Mouse (Mus musculus): ENCODE measurements around the gene Crat.
A peak's percentile ranks its signal among the peaks of the same experiment; 100 is the strongest.

Crat gene

DNA sequence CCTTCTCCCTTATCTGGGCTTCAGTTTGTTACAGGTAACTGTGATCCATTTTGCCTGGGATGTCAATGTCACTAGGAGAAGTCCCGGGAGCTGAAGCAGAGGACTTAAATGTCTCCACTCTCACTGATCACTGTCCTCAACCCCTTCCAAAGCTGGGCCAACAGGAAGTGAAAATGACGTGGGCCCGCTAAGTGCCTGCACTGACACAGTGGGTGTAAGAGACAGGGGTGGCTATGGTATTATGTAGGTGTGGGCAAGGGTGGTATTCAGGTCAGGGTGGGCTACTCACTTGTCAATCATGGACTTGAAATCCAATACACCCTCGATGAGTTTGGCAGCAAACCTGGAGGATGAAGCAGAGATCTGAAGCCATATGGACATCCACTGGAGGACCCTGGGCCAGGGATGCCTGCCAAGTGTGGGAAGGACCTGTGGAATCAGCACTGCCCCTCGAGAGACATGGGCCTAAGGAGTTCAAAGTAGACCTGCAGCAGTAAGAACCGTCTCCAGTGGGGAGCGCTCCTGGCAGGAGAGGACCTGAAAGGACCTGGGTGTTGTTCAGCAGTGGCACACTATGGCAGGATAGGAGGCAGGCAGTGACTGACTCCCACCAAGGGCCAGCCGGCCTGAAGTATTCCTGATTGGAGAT lies 7.0 kb downstream of the Crat start:
- DNase-seq (ENCODE audit: low read depth in 1 of 2, low spot score in 2 of 2) = no peak

DNA sequence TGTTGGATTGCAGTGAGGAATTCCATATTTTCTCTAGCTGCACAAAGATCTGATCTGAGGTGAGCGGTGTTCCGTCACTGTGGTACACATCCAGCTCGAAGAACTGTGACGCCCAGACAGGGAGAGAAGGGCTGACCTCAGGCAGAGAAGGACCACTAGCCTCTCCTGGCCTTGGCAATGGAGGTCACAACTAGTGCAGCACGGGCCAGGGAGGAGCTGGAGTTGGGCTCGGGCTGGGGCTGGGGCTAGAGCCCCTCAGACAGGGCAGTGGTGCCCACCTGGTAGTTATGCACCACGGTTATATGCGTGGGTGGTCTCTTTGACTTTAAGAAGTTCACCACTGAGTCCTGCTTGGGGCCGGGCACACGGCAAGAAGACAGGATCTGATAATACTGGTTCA lies 7.8 kb downstream of the Crat start:
- no peak for DNase-seq (ENCODE audit: low read depth in 1 of 2, low spot score in 2 of 2)

DNA sequence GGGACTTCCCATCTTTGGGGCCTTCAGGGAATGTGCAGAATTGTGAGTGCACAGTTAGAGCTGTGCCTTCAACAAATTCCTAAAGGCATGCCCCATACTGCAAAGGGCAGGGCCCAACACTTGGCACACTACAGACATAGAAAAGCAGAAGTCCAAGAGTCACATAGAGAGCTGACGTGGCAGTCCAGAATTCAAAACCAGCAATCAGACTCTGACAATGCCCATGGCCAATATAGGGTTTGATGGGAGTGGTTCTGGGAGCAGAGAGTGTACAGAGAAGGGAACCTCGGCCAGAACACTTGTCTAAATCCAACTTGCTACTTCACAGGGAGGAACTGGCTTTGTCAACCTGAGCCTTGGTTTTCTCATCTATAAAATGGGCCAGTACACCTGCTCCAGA lies 8.4 kb downstream of the Crat start:
- DNase-seq (ENCODE audit: low read depth in 1 of 2, low spot score in 2 of 2) = no peak

DNA sequence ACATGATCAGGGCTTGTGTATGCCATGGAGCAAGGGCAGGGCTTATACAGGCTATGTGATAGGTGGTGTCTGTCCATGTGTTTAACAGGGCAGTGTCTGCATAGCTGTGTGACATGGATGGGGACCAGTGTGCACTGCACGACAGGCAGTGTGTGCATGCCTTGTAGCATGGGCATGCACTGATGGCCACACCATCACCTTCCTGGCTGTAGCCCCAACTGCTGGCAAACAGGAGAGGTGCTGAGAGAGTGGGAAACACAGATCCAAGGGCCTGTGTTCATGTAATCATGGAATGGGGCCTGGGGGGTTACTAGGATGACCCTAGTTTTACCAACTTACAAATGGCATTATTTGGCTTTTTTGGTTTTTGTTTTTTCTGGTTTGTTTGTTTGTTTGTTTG lies 11.7 kb downstream of the Crat start:
- DNase-seq (ENCODE audit: low read depth in 1 of 2, low spot score in 2 of 2) = no peak

DNA sequence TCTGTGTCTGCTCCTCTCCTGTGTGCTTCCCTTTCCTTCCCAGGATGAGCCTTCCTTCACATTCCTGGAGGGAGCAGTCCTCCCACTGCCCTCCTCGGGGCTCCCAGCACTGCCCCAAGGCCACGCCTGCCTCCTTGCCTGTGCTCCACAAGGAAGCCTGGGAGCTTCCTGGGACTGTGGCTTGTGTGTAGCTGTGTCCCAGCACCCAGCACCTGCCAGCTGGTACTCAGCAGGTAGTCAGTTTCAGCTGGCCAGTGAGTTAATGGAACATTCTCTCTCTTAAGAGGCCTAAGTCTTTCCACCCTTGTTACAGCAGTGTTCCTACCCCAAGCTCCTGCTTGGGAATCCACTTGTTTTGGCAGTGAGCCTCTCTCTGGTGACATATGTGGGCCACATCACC lies 12.8 kb downstream of the Crat start:
- DNase-seq (ENCODE audit: low read depth in 1 of 2, low spot score in 2 of 2) = no peak

DNA sequence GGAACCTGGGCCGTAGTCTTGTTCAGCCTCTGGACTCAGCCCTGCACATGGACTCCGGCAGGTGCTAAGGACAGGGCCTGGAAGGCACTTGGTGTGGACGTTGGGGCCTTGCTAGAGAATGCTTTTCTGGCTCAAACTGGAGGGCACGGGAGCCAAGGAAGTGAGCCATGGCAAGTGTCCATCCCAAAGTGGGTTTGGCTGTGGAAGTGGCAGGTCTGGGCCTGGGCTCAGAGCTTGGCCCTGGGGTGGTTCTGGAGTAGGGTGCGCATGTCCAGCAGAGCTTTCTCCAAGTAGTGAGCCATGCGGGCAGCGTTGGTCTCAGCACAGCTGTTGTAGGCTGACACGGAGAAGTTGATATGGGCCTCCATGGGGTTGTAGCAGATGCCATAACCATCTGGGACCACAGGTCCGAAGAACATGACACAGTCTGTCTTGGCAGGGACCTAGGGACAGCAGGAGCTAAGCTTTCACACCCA lies 13.2 kb downstream of the Crat start:
- DNase-seq (ENCODE audit: low read depth in 1 of 2, low spot score in 2 of 2) = no peak

DNA sequence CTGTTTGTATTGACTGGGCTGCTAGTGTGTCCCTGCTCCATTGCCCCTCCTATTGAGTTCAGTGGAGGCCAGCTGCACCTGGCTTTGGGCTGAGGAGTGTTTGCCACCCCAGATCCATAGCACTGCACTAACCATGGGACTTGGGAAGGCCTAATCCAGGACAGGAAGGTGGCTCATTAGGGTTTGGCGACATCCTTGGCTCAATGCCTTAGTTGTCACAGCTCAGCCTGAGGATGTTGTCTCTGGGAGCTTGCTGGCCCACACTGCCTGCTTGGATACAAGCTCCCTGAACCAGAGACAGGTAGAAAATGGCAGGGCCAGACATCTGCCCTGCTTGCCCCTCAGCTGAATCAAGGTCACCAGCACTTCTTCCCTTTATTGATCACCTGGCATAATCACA lies 14.0 kb downstream of the Crat start:
- no peak for DNase-seq (ENCODE audit: low read depth in 1 of 2, low spot score in 2 of 2)

DNA sequence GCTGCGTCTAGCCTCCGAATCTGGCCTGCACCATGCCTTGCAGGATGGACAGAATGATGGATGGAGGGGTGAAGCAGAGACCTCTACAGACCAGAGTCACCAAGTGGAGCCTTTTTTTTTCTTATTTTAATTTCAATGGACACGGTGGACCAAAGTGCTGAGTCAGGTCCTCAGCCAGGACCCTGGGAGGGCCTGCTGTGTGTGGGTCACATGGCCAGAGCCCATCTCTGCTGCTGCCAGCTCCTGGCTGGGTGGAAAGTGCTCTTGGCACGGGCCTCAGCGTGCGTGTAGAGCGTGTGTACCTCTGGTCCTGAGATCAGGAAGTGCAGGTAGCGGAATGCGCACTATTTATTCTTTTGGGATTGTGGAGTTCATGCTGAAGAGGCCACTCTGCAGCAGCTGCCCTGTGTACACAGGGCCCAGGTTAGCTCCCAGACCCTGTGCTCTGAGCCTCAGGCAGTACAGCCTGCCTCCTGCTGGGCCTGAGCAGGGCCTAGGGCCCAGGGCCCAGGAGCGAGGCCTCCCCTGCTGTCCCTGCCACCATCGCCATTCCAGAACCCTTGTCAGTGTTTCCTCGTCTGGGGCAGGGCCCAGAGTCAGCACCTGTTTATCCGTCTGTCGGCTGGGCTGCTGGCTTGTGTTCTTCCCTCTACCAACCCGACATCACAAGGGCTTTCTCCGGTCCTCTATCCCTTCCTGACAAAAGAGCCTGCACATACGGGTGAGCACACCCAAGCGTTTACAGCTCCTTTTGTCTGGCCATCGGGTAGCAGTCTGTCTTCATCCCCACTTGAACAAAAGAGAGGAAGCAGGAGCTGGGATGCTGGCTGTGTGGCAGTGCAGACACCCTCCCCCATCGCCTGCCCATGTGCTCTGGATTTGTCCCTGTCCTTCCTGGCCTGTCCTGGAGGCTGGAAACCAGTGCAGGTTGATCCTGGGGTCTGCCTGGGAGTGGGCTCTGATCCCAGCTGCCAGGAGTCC lies 16.1 kb downstream of the Crat start:
- no peak for DNase-seq (ENCODE audit: low read depth in 1 of 2, low spot score in 2 of 2)

DNA sequence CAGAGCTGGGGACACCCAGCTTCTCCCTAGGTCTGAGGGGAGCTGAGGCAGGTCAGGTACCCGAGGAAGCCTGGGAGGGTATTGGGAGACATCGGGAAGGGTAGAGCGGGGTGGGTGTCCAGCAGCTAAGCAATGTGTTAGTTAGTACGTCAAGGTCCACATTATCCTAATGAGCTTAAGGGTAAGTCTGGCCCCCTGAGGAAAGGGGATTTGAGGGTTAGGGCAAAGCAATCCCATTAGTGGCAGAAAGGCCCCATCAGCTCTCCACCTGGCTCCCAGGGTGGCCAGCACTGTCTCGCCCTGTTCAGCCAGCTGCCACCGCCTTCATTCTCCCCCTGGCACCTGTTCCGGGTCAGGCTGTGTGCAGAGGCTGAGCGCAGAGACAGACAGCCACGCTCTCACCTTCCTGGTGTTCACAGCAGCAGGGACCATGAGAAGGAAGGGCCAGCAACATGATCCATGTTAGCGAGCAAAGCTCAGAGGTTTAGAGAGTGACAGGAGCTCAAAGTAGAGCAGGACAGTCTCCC lies 17.6 kb downstream of the Crat start:
- no peak for DNase-seq (ENCODE audit: low read depth in 1 of 2, low spot score in 2 of 2)

DNA sequence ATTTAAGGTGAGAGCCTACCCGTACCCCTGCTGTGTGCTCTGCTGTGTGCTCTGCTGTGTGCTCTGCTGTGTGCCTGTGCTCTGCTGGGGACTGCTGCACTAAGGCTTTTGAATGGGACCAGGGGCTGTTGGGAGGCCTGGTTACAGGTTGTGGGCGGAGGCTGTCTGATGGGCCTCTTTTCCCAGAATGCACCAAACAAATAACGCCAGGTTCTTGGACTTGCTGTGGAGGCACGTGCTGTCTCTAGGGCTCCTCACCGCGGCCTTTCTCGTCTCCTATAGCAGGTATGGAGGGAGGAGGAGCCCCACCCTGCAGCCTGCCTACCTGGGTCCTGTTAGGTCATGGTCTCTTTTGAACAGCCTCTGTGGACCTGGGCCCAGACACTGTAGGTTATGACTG lies 19.4 kb downstream of the Crat start:
- DNase-seq (ENCODE audit: low read depth in 1 of 2, low spot score in 2 of 2) = no peak

DNA sequence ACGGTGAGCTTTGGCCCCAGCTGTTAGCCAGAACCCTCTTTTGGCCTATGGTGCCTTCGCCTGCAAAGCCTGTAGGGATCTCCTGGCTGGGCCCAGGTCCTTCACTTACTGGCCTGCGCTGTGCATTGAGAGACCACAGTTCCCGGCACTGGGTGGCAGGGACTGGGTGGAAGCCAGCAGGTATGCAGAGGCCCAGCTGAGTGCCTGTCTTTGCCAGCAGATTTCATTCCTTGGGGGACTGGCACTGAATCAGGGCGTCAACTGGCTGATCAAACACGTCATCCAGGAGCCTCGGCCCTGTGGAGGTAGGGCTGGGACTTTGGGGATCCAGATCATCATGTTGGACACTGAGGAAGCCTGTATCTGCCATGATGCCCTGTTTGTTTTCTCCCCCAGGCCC lies 19.9 kb downstream of the Crat start:
- DNase-seq (ENCODE audit: low read depth in 1 of 2, low spot score in 2 of 2) = no peak

DNA sequence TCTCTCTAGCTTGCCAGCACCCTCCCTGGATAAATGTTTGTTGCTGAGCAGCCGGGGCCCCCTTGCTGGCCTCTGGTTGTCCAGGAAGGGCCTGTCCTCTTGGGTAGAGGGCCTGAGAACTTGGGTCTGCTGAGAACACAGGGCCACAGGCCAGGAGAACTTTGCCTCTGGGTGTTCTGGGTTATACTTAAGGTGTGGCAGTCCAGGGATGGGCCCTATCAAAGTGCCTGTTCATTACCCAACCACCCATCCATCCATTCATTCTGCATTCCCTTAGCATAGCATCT lies 22.3 kb downstream of the Crat start:
- DNase-seq (ENCODE audit: low read depth in 1 of 2, low spot score in 2 of 2) = no peak

DNA sequence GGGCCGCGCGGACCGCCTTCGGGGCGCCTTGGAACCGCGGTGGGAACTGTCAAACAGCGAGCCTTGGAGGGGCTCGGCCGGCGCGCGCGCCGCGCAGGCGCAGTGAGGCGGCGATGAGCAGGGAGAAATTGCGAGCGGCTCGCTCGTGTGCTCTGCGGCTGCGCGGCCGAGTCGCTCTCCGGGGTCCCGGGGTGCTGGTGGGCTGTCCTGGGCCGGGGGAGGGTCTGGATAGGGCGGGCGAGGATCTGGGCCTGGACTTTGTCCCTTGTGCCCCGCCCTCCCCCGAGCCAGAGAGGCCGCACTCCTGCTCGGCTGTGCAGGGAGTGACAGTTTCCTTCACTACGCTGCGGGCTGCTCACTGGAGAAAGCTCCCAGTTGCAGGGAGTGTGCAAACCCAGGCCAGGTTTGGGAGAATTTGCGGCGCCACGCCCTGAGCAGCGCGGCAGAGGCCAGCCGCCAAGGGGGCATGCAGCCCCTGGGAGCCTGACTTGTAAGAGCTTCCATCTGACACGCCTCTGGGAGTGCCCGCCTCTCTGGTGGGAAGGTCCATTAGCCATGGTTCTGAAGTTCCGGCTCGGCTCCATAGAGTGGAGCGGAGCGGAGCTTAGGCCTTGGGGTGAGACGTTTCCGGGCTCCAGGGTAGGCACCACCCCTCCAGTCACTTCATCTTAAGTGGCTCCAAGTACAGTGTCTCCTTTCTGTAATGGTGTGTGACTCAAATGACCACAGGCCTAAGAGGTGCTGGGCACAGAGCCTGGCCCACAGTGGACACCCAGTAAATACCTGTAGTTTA lies 22.8 kb downstream of the Crat start:
- no peak for DNase-seq (ENCODE audit: low read depth in 1 of 2, low spot score in 2 of 2)

DNA sequence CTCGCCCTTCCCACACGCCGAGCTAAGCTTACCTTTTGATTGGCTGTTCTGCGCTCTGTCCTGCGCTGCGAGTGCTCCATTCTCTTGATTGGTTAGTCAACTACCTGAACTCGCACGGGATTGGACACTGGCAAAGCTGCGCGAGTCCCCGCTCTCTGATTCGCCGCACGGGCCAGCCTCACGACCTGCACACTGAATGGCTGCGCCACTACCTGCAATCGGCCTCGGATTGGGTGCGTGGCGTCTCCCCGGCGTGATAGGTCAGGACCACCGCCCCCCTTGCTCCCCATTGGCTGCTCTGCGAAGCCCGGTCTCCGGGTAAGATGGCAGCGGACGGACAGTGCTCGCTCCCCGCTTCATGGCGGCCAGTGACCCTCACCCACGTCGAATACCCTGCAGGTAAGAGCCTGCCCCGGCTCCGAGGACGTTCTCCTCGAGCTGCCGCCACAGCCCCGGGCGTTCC lies 23.5 kb downstream of the Crat start, which contains the start of gene Dolpp1:
Gene Dolpp1 (plus strand): TSS at position 141 of the 463 bp plus-strand sequence.
- DNase-seq (ENCODE audit: low read depth in 1 of 2, low spot score in 2 of 2) = peak; percentile 95 to 96

DNA sequence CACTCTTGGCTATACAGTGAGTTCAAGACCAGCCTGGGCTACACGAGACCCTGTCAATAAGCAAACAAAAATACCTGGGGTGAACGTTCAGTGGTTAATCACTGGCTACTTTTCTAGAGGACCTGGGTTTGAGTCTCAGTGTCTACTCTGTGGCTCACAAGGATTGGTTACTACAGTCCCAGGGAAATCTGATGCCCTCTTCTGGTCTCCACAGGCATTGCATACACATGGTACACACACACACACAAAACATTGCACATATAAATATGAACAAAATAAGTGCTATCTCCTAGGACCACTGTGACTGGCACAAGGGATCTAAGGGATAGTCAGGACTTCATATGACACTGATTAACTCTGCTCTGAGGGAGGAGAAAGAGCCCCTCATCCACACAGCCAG lies 26.6 kb downstream of the Crat start:
- DNase-seq (ENCODE audit: low read depth in 1 of 2, low spot score in 2 of 2) = no peak

DNA sequence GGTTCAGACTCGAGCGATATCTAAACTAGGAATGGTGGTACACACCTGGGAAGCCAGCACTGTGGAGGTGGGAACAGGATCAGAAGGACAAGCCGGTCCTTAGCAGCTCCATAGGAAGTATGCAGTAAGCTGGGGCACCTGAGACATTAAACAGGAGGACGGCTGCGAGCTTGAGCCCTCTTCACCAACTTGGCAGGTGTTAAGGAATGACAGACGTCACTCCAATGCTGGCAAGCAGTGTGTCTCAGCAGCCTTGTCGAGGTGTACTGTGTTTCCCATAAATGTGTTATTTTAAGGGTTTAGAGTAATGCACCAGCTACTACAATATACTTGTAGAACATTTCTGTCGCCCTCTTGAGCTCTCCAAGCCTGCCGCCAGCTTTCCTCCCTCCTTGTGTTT lies 28.7 kb downstream of the Crat start:
- DNase-seq (ENCODE audit: low read depth in 1 of 2, low spot score in 2 of 2) = no peak

DNA sequence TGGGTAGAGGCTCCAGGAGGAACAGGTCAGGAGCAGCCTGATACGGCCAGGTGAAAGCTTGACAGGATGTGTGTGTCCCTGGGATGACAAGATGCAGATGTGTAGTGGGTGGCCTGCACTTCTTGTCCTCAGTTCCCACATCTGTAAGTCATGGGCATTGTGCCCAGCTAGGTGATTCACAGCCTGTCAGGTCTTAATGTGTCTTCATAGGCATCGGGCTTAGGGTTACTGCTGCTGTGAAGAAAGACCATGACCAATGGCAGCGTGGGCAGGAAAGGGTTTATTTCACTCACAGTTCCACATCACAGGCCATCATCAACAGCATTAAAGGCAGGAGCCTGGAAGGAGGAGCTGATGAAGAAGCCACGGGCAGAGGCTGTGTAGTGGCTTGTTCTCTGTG lies 30.0 kb downstream of the Crat start:
- DNase-seq (ENCODE audit: low read depth in 1 of 2, low spot score in 2 of 2) = no peak

DNA sequence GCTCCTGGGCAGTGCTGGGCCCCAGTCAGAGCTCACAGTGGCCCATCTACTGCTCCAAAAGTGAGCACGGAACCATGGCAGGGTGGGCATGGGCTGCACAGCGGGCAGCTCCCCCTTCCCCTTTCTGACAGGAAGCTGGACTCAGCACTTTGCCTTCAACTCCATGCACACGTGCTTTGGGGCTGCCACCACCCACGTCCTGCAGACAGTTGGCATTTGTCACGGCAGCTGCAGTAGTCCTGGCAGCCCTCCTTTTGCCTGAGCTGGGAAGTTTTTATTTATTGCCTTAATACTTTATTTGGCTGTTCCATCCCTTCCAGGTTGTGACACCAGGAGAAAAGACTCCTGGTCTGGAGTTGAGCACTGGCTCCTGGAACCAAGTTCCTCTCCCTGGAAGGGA lies 30.8 kb downstream of the Crat start:
- no peak for DNase-seq (ENCODE audit: low read depth in 1 of 2, low spot score in 2 of 2)

DNA sequence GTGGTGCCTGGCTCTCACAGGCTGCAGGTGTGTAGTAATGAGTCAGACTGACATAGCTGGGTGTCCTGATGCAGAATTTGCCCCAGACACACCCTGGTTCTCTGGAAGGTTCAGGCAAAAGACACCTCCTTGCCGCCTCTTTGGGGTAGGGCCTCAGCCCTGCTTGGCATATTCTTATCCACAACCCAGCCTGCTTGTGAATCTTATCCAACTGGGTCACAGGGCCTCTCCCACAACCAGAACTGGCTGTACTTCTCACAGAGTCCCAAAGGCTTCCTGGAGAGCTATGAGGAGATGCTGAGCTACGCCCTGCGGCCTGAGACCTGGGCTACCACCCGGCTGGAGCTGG lies 34.3 kb downstream of the Crat start:
- no peak for DNase-seq (ENCODE audit: low read depth in 1 of 2, low spot score in 2 of 2)

DNA sequence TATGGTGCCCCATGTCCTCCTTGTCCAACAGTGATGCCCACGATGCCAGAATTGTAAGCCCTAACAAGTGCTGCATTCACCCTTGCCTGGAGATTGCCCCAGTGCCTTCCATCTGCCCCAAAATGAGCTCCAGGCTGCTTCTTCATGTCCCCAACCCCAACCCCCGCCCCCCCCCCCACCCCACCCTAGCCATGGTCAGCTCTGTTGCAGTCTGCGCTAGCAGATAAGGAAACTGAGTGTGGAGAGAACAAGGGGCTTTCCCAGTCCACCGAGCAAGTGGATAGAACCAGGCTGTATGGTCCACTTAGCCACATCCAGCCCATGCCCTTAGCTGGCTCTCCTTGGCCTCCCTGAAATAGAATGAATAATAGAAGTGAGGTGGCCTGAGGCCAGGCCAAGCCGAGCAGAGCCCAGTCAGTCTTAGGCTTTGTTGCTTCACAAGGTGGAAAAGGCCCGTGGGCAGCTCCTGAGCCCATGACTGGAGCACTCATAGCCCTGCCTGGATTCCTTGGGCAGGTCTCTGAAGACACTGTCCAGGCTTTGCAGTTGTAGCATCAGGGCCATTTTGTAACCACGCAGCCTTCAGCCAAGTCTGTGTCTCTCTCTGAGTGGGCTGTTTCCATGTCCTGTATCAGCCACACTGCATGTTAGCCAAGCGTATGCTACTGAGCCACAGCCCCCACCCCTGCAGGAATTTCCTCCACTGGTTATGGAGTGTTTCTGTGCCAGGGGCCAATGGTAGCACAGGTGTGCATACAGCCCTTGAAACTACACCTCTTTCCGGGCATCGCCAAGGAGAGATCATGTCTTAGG lies 34.8 kb downstream of the Crat start:
- DNase-seq (ENCODE audit: low read depth in 1 of 2, low spot score in 2 of 2) = no peak

DNA sequence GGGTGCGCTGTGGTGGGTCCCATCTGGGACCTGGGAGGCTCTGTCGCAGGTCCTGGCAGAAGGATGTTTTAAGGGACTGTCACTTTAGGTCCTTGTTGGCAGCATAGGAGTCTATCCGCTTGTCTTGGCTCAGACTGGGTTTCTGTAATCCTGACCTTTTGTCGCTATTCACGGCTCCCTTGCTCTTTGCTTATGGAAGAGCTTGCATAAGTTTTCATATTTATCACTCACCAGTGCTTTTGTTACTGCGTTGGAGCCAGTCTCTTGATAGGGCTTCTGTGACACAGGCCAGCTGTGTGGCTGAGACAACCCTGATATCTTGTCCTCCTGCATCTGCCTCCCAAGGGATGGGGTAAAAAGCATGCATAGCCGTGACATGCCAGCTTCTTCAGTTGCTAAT lies 36.3 kb downstream of the Crat start:
- DNase-seq (ENCODE audit: low read depth in 1 of 2, low spot score in 2 of 2) = no peak

Data from monocyte, adult 2 months (primary cell).